Mouse (Mus musculus) heart, embryonic 14.5 days (tissue): ENCODE results near the gene Gm49337. TPM values are rescaled to one million over a fixed set of nuclear protein-coding genes. Genes with fewer than 3 reads are reported as not detected.

ENCODE experiments used
- ATAC-seq: fragments of 200-750 bp; cut with Nextera tagmentation; 2 replicates; pipeline ENCODE4 v1.8.0; 2017; ENCODE audit warnings: low read depth, moderate TSS enrichment; ENCODE audit not compliant: insufficient number of reproducible peaks, insufficient read depth, low FRiP score
- H3K27ac ChIP-seq, 2 experiments: fragments of 200-500 bp in 1 of 2; fragments of 300-500 bp in 1 of 2; sonication (generic) in 1 of 2; replicated peaks in 1 of 2; 2 replicates each; pipeline ENCODE4 v1.5.1; 2012 to 2014; ENCODE audit warnings: low read depth in 2 of 2, low read length in 2 of 2, control low read depth in 1 of 2, mild to moderate bottlenecking in 1 of 2, mixed read lengths in 1 of 2; ENCODE audit not compliant: control insufficient read depth in 1 of 2, insufficient read depth in 1 of 2
- H3K27me3 ChIP-seq: fragments of 300-500 bp; sonication (generic); 2 replicates; pipeline ENCODE4 v1.6.1; 2014; ENCODE audit warnings: mild to moderate bottlenecking, low read length, control low read depth; ENCODE audit not compliant: control insufficient read depth, insufficient read depth
- H3K36me3 ChIP-seq: fragments of 300-500 bp; sonication (generic); 2 replicates; pipeline ENCODE4 v1.6.1; 2014; ENCODE audit warnings: mild to moderate bottlenecking, control low read depth, low read length, mixed read lengths; ENCODE audit not compliant: control insufficient read depth, insufficient read depth
- H3K4me1 ChIP-seq, 2 experiments: fragments of 200-500 bp in 1 of 2; fragments of 300-500 bp in 1 of 2; sonication (generic) in 1 of 2; 2 replicates each; pipeline ENCODE4 v1.6.1; 2012 to 2014; ENCODE audit warnings: low read length in 2 of 2, control low read depth in 1 of 2, mixed read lengths in 1 of 2; ENCODE audit not compliant: control insufficient read depth in 2 of 2, insufficient read depth in 2 of 2
- H3K4me2 ChIP-seq: fragments of 300-500 bp; sonication (generic); 2 replicates; pipeline ENCODE4 v1.6.1; 2014; ENCODE audit warnings: mild to moderate bottlenecking, low read length
- H3K4me3 ChIP-seq, 2 experiments: fragments of 200-500 bp in 1 of 2; fragments of 300-500 bp in 1 of 2; sonication (generic) in 1 of 2; 2 replicates each; pipeline ENCODE4 v1.5.1; 2012 to 2014; ENCODE audit warnings: low read length in 2 of 2, mild to moderate bottlenecking in 2 of 2, control low read depth in 1 of 2, low read depth in 1 of 2, moderate library complexity in 1 of 2; ENCODE audit not compliant: control insufficient read depth in 1 of 2, insufficient read depth in 1 of 2
- H3K9ac ChIP-seq: fragments of 300-500 bp; sonication (generic); 2 replicates; pipeline ENCODE4 v1.6.1; 2014; ENCODE audit warnings: mild to moderate bottlenecking, low read length
- H3K9me3 ChIP-seq: fragments of 300-500 bp; sonication (generic); 2 replicates; pipeline ENCODE4 v1.6.1; 2016; ENCODE audit warnings: low read length, control low read depth; ENCODE audit not compliant: control insufficient read depth
- WGBS: fragments of 180-500 bp; shearing (Covaris S2); extraction: QIAGEN DNeasy Blood & Tissue Kit; methylation state at CpG from one replicate; pipeline ENCODE4 v1.1.7; 2014; 5-methylcytosine and 5-hydroxymethylcytosine counted together
- polyA plus RNA-seq: library from polyadenylated mRNA; unstranded; fragments of >200 nt; fragmentation: Nextera tagmentation; extraction: Ambion mirVana; gene quantifications from 2 replicates; pipeline ENCODE4 v1.2.1, GENCODE M21; 2014

Gm49337 gene
- polyA plus RNA-seq, result not detected in 2 replicates

DNA sequence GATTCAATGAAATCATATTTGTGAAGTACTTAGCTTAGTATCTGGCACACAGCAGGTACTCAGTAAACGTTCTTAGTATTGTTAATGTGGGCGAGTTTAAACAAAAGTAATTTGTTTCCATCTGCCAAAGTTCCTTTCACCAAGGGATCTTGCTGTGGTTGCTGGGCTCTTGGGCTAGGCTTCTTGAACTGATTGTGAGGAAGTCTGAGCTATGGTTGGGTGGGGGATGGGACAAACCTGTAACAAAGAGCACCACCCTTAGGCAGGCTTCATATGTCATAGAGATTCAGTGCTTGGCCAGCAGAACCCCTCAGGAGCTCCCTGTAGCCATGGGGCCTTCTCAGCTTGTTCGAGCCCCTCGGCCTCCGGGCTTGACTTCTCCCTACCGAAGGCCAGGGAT lies at the start of gene Gm49337, which contains the start of gene 1700042G07Rik:
Gene Gm49337, plus strand, starts transcription at position 313 of the 400 bp plus-strand sequence.
Gene 1700042G07Rik, plus strand, starts transcription at position 301 of the 400 bp plus-strand sequence.
- Histone ChIP-seq H3K4me3 (no peak within 1 kb of the TSS), H3K9me3 (no peaks in the 10 kb centered on the region), H3K9ac (peak within 1 kb of the TSS; percentile 18; the same call in 1 of the 2 replicates), H3K27me3 (no peaks in the 10 kb centered on the region), H3K36me3 (no peaks in the 10 kb centered on the region), H3K27ac (peak within 1 kb of the TSS; percentile 91 to 92), H3K4me1 (peaks cover 30 to 35% of the 10 kb centered on the region in 2 experiments), H3K4me2 (no peak within 1 kb of the TSS)
- 94% methylated on average over 6 of the region's 6 CpGs for WGBS
- ATAC-seq, result no peak

GRCm38 (mm10) chr4:116123602-116124519 lies 49.3 kb upstream of the Gm49337 start, which contains the start of the genes Rad54l and Pomgnt1:
TSS of gene Rad54l (minus strand) at chr4:116123690.
TSS of gene Pomgnt1 (plus strand) at chr4:116123840.
- peak within 1 kb of the TSS; percentile 76 for H3K9ac ChIP-seq
- H3K4me2 ChIP-seq, result peak within 1 kb of the TSS; percentile 81
- H3K4me3 ChIP-seq, result peak within 1 kb of the TSS; percentile 50 to 56
- 0 out of 2 replicates have a peak, but pooled peaks cover 5% of the 10 kb centered on the region for H3K36me3 ChIP-seq
- 4% methylated on average over 24 of the region's 24 CpGs for WGBS
- peaks cover 2 to 19% of the 10 kb centered on the region in 2 experiments; a peak in 3 of 4 replicates for H3K4me1 ChIP-seq
- H3K27me3 ChIP-seq, result no peaks in the 10 kb centered on the region
- peak; percentile 90 for ATAC-seq
- no peaks in the 10 kb centered on the region for H3K9me3 ChIP-seq
- peak within 1 kb of the TSS; percentile 51 to 79 for H3K27ac ChIP-seq

GRCm38 (mm10) chr4:116125803-116126386 lies 47.3 kb upstream of the Gm49337 start:
- H3K4me2 ChIP-seq, result no peak overlapping the region
- H3K27me3 ChIP-seq, result no peaks in the 10 kb centered on the region
- no peak for ATAC-seq
- H3K36me3 ChIP-seq, result no peaks in the 10 kb centered on the region
- H3K9me3 ChIP-seq, result no peaks in the 10 kb centered on the region
- 83% methylated on average over 4 of the region's 4 CpGs for WGBS
- no peak overlapping the region for H3K4me3 ChIP-seq
- H3K9ac ChIP-seq, result no peak overlapping the region
- peaks cover 2 to 19% of the 10 kb centered on the region in 2 experiments; a peak in 3 of 4 replicates for H3K4me1 ChIP-seq
- no peak overlapping the region for H3K27ac ChIP-seq

DNA sequence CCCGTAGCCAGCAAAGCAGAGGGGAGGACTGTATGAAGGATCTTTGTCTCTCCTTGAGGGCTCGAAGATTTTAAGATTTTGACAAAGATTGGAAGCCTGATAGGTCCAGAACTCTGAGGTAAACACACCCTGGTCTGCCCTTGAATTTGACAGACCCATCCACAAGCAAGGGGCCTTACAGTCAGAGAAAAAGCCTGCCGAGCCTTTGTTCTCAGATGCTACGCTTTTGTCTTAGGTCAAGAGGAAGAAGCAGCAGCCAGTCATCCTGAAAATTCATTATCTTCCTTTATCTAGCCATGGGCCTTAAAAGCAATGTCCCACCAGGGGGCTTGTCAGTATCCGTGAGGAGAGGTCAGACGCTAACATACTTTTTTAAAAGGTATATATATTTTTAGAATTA lies 45.2 kb upstream of the Gm49337 start:
- H3K9ac ChIP-seq, result no peak overlapping the region
- no peak overlapping the region for H3K4me3 ChIP-seq
- H3K27me3 ChIP-seq, result no peaks in the 10 kb centered on the region
- H3K4me1 ChIP-seq, result peaks cover 0 to 14% of the 10 kb centered on the region in 2 experiments; a peak in 3 of 4 replicates
- H3K36me3 ChIP-seq, result no peaks in the 10 kb centered on the region
- H3K4me2 ChIP-seq, result no peak overlapping the region
- ATAC-seq, result no peak
- H3K27ac ChIP-seq, result no peak overlapping the region
- WGBS, result 71% methylated on average over 6 of the region's 6 CpGs
- no peaks in the 10 kb centered on the region for H3K9me3 ChIP-seq

DNA sequence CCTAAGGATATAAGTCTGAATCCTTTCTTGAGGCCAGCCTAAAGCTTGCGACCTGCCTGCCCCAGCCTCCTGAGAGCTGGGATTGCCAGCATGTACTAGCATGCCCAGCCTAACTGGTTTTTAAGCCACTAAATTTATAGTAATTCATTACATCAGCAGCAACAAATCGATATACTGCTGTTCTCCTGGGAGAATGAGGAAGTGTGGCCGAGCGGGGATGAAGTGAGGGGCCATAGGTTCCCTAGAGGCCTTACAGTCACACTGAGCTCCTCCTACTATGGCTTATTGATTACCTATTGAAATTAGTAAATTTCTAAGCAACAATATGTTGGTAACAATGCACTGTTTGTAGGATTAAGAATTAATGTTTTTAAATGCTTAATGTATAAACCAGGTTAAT lies 40.1 kb upstream of the Gm49337 start:
- Histone ChIP-seq H3K4me3 (no peak overlapping the region), H3K9me3 (no peaks in the 10 kb centered on the region), H3K27ac (no peak overlapping the region), H3K9ac (no peak overlapping the region), H3K4me1 (peaks cover 0 to 7% of the 10 kb centered on the region in 2 experiments; a peak in 1 of 4 replicates), H3K4me2 (no peak overlapping the region), H3K27me3 (no peaks in the 10 kb centered on the region), H3K36me3 (0 out of 2 replicates have a peak, but pooled peaks cover 4% of the 10 kb centered on the region)
- no peak for ATAC-seq
- 86% methylated on average over 4 of the region's 4 CpGs for WGBS

GRCm38 (mm10) chr4:116134990-116135389 lies 38.2 kb upstream of the Gm49337 start:
- no peak for ATAC-seq
- WGBS, result 32% methylated on average over 2 of the region's 2 CpGs

GRCm38 (mm10) chr4:116137421-116137996 lies 35.7 kb upstream of the Gm49337 start:
- peaks cover 0 to 9% of the 10 kb centered on the region in 2 experiments; a peak in 1 of 4 replicates for H3K4me1 ChIP-seq
- H3K27me3 ChIP-seq, result no peaks in the 10 kb centered on the region
- no peak overlapping the region for H3K4me2 ChIP-seq
- no peak for ATAC-seq
- 0 out of 2 replicates have a peak, but pooled peaks cover 4% of the 10 kb centered on the region for H3K36me3 ChIP-seq
- no peak overlapping the region for H3K27ac ChIP-seq
- 34% methylated on average over 13 of the region's 13 CpGs for WGBS
- H3K9me3 ChIP-seq, result no peaks in the 10 kb centered on the region
- H3K4me3 ChIP-seq, result no peak overlapping the region
- H3K9ac ChIP-seq, result 0 out of 2 replicates have a peak overlapping the region, but pooled peaks have one; percentile 4

More at GRCm38 (mm10) chr4:116134990-116135389, 38.2 kb upstream of the Gm49337 start:
- H3K9ac ChIP-seq, result no peak overlapping the region
- no peak overlapping the region for H3K4me3 ChIP-seq
- H3K27ac ChIP-seq, result no peak overlapping the region
- H3K4me1 ChIP-seq, result peaks cover 0 to 7% of the 10 kb centered on the region in 2 experiments; a peak in 1 of 4 replicates
- 0 out of 2 replicates have a peak, but pooled peaks cover 4% of the 10 kb centered on the region for H3K36me3 ChIP-seq
- no peaks in the 10 kb centered on the region for H3K27me3 ChIP-seq
- no peaks in the 10 kb centered on the region for H3K9me3 ChIP-seq
- H3K4me2 ChIP-seq, result no peak overlapping the region
